In the genomic region with DNA sequence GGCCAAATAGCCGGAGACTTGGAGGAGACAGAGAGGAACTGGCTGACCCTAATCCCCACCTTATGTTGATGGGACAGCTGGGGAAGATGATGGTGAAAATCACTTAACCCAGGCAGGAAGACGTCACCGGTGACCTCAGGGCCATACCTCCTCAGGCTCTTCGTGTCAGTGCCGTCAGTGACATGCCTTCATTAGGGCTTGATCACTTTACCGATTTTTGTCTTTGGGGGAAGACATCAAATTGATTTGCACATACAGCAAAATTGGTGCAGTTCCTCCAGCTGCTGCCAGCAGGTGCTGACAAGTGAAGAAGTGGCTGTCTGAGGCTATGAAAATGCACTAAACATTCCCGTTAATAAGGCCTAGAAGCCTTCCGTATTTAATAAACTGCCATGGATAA, we compare ENCODE assay signal across 33 mouse cellular contexts.
A peak's percentile ranks its signal among the peaks of the same experiment; 100 is the strongest.
DNase-seq lines count a peak whose midpoint lies in the region; ATAC-seq and TF ChIP-seq lines count a peak whose summit lies in the region.
"Had no signal": no experiment of that assay in that cellular context is flagged by ENCODE, and none has a peak within 500 bp of the region (broad histone marks: within the 10 kb centered on the region; RNA-seq: fewer than 3 reads in every experiment).

No protein-coding gene starts in this region.

- ATAC-seq in forebrain, postnatal 0 days, result peak; percentile 17; the same call in 1 of the 2 replicates
- ATAC-seq in forebrain, embryonic 14.5 days, result no peak
- ATAC-seq in midbrain, embryonic 11.5 days (ENCODE audit: low FRiP score), result 0 out of 2 replicates have a peak, but pooled peaks have one; percentile 45
- no peak for ATAC-seq in midbrain, embryonic 16.5 days
- no peak for ATAC-seq in erythroblast, adult 5-6 weeks (replicated peaks; ENCODE audit: low FRiP score, poor library complexity, severe bottlenecking)
- ATAC-seq: forebrain, embryonic 13.5 days; intestine, postnatal 0 days; lung, postnatal 0 days had no signal

- 62% methylated on average over 8 of the region's 8 CpGs for WGBS in forebrain, postnatal 0 days
- WGBS in forebrain, embryonic 14.5 days, result 72% methylated on average over 8 of the region's 8 CpGs
- whole genome bisulfite sequencing in midbrain, embryonic 11.5 days, result 78% methylated on average over 8 of the region's 8 CpGs
- WGBS in midbrain, embryonic 16.5 days, result 51% methylated on average over 8 of the region's 8 CpGs

- H3K4me3 ChIP-seq in forebrain, postnatal 0 days (ENCODE audit: low read depth, low read length), result no peak overlapping the region
- H3K4me3 ChIP-seq in forebrain, embryonic 14.5 days (ENCODE audit: low read depth, low read length), result no peak overlapping the region
- no peak overlapping the region for H3K4me3 ChIP-seq in midbrain, embryonic 11.5 days (ENCODE audit: low read depth, low read length)
- H3K4me3 ChIP-seq in midbrain, embryonic 16.5 days (ENCODE audit: low read depth, low read length), result no peak overlapping the region
- H3K4me3 ChIP-seq: embryonic facial prominence, embryonic 13.5 days; erythroblast, embryonic 14.5 days; forebrain, embryonic 13.5 days; heart, embryonic 12.5 days; limb, embryonic 10.5 days; limb, embryonic 15.5 days; liver, embryonic 13.5 days; megakaryocyte, embryonic 14.5 days had no signal

- no peak overlapping the region for H3K4me2 ChIP-seq in forebrain, postnatal 0 days (ENCODE audit: low read depth)
- H3K4me2 ChIP-seq in forebrain, embryonic 14.5 days (ENCODE audit: low read length), result no peak overlapping the region
- no peak overlapping the region for H3K4me2 ChIP-seq in midbrain, embryonic 11.5 days
- H3K4me2 ChIP-seq in midbrain, embryonic 16.5 days (ENCODE audit: low read length), result no peak overlapping the region
- H3K4me2 ChIP-seq: embryonic facial prominence, embryonic 13.5 days; forebrain, embryonic 13.5 days; heart, embryonic 12.5 days; limb, embryonic 15.5 days; liver, embryonic 13.5 days had no signal

- no peak for TF ChIP-seq CTCF in forebrain, postnatal 0 days (IDR thresholded peaks at IDR 0.05; ENCODE audit: low read depth)

- no peaks in the 10 kb centered on the region for H3K36me3 ChIP-seq in forebrain, postnatal 0 days (ENCODE audit: insufficient read depth)
- H3K36me3 ChIP-seq in forebrain, embryonic 14.5 days (ENCODE audit: control insufficient read depth, insufficient read depth, low read length), result peaks cover 4% of the 10 kb centered on the region; the same call in 1 of the 2 replicates
- no peaks in the 10 kb centered on the region for H3K36me3 ChIP-seq in midbrain, embryonic 11.5 days (ENCODE audit: control insufficient read depth, insufficient read depth, low read length)
- no peaks in the 10 kb centered on the region; the same call in 1 of the 2 replicates for H3K36me3 ChIP-seq in midbrain, embryonic 16.5 days (ENCODE audit: control insufficient read depth, insufficient read depth, low read length)
- H3K36me3 ChIP-seq: limb, embryonic 15.5 days; liver, embryonic 13.5 days had no signal

- H3K27ac ChIP-seq in forebrain, postnatal 0 days (ENCODE audit: low read depth, low read length), result no peak overlapping the region
- no peak overlapping the region for H3K27ac ChIP-seq in forebrain, embryonic 14.5 days (ENCODE audit: low read depth, low read length)
- H3K27ac ChIP-seq in midbrain, embryonic 11.5 days (ENCODE audit: low read depth, low read length), result no peak overlapping the region
- H3K27ac ChIP-seq in midbrain, embryonic 16.5 days (ENCODE audit: low read length), result no peak overlapping the region
- H3K27ac ChIP-seq: embryonic facial prominence, embryonic 13.5 days; forebrain, embryonic 13.5 days; limb, embryonic 10.5 days; limb, embryonic 15.5 days; liver, embryonic 13.5 days; stomach, postnatal 0 days had no signal

- H3K9me3 ChIP-seq in forebrain, postnatal 0 days (ENCODE audit: low read length), result no peaks in the 10 kb centered on the region
- H3K9me3 ChIP-seq in forebrain, embryonic 14.5 days (replicated peaks; ENCODE audit: control insufficient read depth, low read length), result no peaks in the 10 kb centered on the region
- no peaks in the 10 kb centered on the region for H3K9me3 ChIP-seq in midbrain, embryonic 11.5 days (ENCODE audit: control insufficient read depth, low read length)
- H3K9me3 ChIP-seq in midbrain, embryonic 16.5 days (replicated peaks; ENCODE audit: control insufficient read depth, low read length, poor library complexity, severe bottlenecking), result no peaks in the 10 kb centered on the region
- H3K9me3 ChIP-seq: embryonic facial prominence, embryonic 13.5 days; forebrain, embryonic 13.5 days; G1E; heart, embryonic 12.5 days; limb, embryonic 10.5 days; limb, embryonic 15.5 days; liver, embryonic 13.5 days; megakaryocyte, embryonic 14.5 days had no signal

- no peak for DNase-seq in forebrain, postnatal 0 days
- no peak for DNase-seq in forebrain, embryonic 14.5 days (ENCODE audit: low spot score)
- DNase-seq in midbrain, embryonic 11.5 days (ENCODE audit: low spot score, missing footprints), result no peak
- DNase-seq in retina, postnatal 1 day, result peak; percentile 50
- no peak for DNase-seq in retina, embryonic 14.5 days (ENCODE audit: low spot score)
- DNase-seq: adrenal gland, postnatal 10 days; cerebellum, adult 11 months; cerebellum, adult 9-10 months; gastrocnemius, postnatal 25 days; heart, adult 18-20 months; heart, postnatal 4 days; kidney, adult 9 months; kidney, postnatal 14 days; layer of hippocampus, adult 9-11 months; liver, embryonic 13.5 days; lung, adult 18-20 months; lung, postnatal 4 days; right cerebral cortex, postnatal 4 days; thymus, adult 18-20 months; thymus, postnatal 25 days had no signal

- no peaks in the 10 kb centered on the region for H3K4me1 ChIP-seq in forebrain, postnatal 0 days (ENCODE audit: insufficient read depth)
- H3K4me1 ChIP-seq in forebrain, embryonic 14.5 days (ENCODE audit: control insufficient read depth, insufficient read depth, low read length), result peaks cover 8% of the 10 kb centered on the region; the same call in 1 of the 2 replicates
- no peaks in the 10 kb centered on the region; the same call in 1 of the 2 replicates for H3K4me1 ChIP-seq in midbrain, embryonic 11.5 days (ENCODE audit: control insufficient read depth, insufficient read depth, low read length)
- peaks cover 30% of the 10 kb centered on the region for H3K4me1 ChIP-seq in midbrain, embryonic 16.5 days (ENCODE audit: control insufficient read depth, insufficient read depth, low read length)

- H3K27me3 ChIP-seq in forebrain, postnatal 0 days (ENCODE audit: insufficient read depth, low read length), result no peaks in the 10 kb centered on the region
- no peaks in the 10 kb centered on the region for H3K27me3 ChIP-seq in forebrain, embryonic 14.5 days (replicated peaks; ENCODE audit: control insufficient read depth, insufficient read depth, low read length)
- H3K27me3 ChIP-seq in midbrain, embryonic 11.5 days (ENCODE audit: control insufficient read depth, insufficient read depth, low read length), result no peaks in the 10 kb centered on the region
- no peaks in the 10 kb centered on the region for H3K27me3 ChIP-seq in midbrain, embryonic 16.5 days (ENCODE audit: control insufficient read depth, insufficient read depth, low read depth, low read length)
- H3K27me3 ChIP-seq: embryonic facial prominence, embryonic 13.5 days; forebrain, embryonic 13.5 days; heart, embryonic 12.5 days; limb, embryonic 15.5 days; liver, embryonic 13.5 days; megakaryocyte, embryonic 14.5 days had no signal

- H3K9ac ChIP-seq in forebrain, postnatal 0 days, result no peak overlapping the region
- no peak overlapping the region for H3K9ac ChIP-seq in forebrain, embryonic 14.5 days (ENCODE audit: low read length)
- no peak overlapping the region for H3K9ac ChIP-seq in midbrain, embryonic 11.5 days (ENCODE audit: low read length)
- no peak overlapping the region for H3K9ac ChIP-seq in midbrain, embryonic 16.5 days (ENCODE audit: low read depth, low read length)
- H3K9ac ChIP-seq: embryonic facial prominence, embryonic 13.5 days; forebrain, embryonic 13.5 days; heart, embryonic 12.5 days; limb, embryonic 15.5 days; liver, embryonic 13.5 days had no signal

Comparison
In these comparisons a context has a peak if more than half of its experiments do, and no peak if none do; other contexts are left out.
1. ATAC-seq: peak in forebrain, postnatal 0 days (single experiment) and midbrain, embryonic 11.5 days (single experiment); none in forebrain, embryonic 14.5 days (single experiment), midbrain, embryonic 16.5 days (single experiment) and erythroblast, adult 5-6 weeks (single experiment).